Mouse (Mus musculus) liver (tissue): ENCODE measurements around the gene Rapgef5.
A peak's percentile ranks its signal among the peaks of the same experiment; 100 is the strongest.

Source experiments
- DNase-seq: peaks from one replicate; pipeline ENCODE4 v3.0.0-alpha.2; 2020; ENCODE audit warnings: mixed read lengths

Gene Rapgef5

DNA sequence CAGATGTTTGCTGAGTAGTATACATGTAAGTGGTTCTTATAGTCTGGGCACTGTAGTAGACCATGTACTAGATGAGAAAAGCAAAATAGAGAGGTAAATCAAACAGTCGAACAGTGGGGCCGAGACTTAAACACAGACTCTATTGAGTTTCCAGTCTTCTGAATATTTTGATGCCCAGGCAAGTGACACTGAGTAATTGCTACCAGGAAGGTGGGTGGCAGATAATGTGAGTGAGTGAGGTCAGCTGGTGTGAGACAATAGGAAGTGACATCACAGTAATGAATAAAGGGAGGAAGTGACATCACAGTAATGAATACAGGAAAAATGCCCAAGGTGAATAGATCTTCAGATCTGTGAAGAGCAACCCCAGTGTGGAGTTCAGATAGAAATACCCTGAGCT, at the start of gene Rapgef5:
TSS of gene Rapgef5 (plus strand) at position 301 of the 400 bp plus-strand sequence.
- no peak for DNase-seq

DNA sequence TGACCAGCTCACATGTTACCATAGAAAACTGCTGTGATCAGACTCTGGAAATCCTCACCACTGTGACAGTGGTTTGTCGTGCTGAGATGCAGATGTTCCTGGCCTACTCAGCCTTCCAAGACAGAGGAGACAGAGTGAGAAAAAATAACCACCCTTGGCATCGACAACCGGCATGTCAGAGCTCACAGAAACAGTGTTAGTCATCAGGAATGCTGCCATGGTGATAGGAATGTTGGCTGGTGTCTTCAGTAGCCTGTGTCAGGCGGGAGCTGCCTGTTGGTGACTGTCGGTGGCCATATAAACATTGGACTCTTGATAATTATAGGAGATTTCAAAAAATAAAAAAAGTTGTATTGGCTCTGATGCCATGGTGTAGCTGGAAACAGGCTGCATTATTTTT, 48.0 kb upstream of the Rapgef5 start:
- no peak for DNase-seq

DNA sequence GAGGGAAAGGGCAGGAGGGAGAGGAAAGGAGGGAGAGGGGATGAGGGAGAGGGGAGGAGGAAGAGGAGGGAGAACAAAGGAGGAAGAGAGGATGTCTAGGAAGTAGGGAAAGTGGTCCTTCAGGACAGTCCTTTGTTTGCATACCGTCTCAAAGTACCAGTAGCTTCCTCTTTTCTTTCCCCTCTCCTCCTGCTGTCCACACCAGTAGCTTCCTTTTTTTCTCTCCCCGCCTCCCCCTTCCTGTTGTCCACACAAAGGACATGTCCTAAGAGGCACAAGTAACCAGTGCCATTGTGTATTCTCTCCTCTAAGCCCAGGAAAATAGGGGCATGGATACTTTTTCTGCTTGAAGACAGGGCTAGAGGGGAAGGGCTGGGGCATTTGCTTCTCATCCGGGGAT, 37.3 kb upstream of the Rapgef5 start:
- DNase-seq = peak; percentile 12

DNA sequence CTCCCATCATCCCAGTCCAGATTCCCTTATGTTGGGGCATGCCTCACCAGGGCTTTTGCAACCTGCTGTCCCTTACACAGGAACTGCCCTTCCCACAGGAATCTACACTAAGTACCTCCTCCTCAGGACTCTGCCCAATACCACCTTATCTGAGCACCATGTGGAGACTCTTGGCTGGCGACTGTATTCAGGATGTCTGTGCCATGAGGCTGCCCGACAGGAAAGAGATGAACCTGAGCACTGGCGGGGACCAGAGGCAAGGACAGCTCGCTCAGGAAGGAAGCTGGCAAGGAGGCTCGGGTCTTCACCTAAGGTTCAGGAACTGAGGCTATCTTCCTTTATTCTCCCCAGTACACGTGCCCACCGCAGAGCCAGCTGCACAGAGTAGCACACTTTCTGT, 36.6 kb upstream of the Rapgef5 start:
- DNase-seq = no peak

DNA sequence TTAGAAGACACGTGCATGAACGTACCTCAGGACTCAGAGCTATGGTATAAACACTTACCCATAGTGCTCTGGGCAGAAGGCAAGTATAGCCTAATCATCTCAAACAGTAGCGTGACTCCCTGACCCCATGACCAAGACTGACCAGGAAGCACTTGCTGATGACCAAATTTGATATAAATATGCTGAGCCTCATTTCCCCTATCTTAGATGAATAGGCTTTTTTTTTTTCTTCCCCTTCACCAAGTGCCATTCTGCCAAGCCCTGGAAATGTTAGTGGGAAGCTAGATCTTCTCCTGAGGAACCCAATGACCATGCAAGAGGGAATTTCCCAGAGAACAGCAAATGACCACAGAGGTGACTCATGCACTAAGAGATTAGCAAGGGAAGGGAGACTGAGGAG, 35.3 kb upstream of the Rapgef5 start:
- DNase-seq = no peak

DNA sequence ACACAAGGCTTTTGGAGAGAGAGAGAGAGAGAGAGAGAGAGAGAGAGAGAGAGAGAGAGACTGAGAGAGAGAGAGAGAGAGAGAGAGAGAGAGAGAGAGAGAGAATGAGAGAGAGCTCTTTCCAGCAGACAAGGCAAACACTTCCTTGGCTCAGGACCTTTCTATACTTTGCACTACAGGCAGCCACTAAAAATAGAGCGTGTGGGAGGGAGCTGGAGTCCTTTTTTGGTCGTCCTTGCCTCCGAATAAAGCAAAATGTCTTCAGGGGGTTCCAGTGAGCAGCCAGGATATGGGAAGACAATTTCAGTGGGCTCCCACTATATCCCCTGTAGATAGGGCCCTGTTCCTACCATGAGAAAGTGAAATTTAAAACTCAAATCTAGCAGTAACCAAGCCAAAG, 33.6 kb upstream of the Rapgef5 start:
- no peak for DNase-seq

DNA sequence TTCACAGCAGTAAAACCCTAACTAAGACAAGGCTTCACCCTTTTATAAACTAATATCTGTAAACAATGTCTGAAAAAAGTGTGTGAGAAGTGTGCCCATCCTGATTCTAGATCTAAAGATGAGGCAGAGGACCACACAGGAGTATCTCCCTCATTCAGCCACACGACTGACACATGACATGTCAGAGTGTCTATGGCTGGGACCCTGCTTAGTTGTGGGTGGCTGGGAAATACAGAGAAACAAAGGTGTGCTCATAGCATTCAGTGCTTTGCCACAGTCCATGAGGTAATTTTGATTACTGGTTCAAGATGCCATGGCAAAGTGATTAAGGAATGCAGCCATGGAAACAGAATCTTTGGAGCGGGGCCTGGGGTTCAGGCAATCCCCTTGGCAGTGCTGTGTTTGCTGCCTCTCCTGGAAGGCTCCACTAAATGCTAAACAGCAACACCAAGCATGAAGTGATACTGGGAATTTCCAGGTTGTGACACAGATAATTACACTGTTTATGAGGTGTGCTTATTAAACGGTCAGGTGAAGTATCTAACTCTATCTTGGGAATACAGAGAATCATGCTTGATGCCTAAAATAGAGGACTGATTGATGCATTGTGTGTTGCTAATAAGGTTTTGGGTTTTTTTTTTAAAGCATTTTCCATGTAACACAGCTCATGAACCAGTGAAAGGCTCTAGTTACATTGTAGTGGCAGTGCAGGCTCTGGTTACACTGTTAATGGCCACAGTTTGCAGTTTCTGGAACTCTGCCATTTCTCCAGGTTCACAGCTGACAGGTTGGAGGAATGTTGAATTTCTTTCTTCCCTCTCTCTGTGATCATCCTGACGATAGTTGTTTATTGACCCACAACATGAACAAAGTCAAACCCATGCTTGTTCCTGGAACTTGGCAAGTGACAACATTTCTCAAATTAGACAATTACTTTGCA, 29.9 kb upstream of the Rapgef5 start:
- DNase-seq = no peak

DNA sequence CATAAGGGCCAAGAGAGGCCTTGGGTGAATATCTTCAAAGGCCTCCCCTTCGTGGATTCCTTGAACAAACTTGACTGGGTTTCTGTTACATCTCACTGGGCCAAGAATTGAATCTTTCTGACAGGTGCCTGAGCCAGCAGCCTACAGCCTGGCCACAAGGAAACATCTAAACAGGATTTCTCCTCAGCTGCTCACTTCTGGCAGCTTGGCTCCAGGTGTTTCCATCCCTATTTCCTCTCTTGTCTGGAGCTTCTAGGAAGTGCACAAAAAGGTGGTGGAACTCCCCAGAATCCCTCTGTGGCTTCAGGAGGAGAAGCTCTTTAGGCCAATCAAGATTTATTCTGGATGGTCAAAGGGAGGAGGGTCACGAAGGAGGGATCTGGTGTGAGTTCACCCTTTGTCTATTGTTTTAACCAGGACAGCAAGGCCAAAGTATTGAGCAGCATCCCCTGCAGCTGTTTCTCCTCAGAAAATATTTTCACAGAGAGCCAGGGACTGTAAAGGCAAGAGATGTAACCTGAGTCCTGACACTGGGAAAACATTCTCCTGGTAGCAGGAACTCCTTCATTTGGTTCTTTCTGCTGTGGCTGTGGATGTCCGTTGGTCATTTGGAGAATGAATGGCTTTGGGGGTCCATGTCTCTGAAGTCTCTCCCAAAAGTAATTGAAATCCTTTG, 19.6 kb upstream of the Rapgef5 start:
- no peak for DNase-seq

DNA sequence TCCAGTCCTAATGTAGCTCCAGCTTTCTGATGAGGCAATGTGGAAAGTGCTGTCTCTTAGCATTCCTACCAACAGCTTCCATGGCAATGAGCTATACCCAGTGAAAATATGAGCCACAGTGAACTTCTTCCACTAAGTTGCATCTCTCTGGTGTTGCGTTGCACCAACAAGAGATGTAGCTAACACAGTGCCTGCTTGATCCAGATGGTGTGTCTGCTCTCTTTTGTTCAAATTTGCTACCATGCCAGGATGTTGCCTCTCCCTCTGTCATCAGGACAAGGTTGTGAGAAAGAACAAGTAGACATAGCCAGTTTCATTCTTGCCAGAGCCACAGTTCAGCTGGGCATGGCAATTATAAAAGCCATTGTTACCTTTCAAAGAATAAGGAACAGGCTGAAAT, 18.9 kb upstream of the Rapgef5 start:
- DNase-seq = no peak

DNA sequence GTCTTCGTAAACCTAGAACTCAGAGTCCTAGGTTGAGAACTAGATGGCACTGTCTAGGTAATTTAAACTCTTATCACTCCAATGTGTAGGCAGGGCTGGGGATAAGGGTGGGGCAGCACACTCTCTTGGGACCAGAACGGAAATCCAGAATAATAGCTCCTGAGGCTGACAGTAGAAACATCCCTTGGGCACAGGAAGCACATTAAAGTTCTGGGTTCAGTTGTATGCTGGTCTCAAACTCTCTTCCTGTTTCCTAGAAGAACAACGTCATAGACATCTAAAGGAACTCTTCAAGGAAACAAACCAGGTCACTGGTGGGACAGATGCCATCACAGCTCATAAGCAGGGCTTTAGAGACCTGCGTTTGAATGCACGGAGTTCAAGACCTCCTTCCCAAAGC, 17.0 kb upstream of the Rapgef5 start:
- no peak for DNase-seq

DNA sequence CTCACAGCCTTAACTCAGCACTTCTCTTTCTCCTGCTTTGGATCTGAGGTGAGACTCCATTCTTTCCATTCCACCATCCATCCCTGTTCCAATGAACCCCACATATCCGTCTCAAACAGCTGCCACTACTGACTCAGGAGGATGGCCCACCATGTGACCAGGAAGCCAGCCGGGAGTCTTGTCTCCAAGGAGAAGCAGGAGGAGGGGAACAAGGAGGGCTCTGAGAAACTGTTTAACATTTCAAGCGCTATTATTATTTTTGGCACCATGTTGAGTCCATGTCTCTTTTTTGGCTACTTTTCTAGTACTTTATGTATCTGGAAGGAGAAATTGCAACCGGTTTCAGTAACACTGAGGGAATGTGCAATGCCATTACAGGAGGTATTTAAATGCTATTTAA, 15.1 kb upstream of the Rapgef5 start:
- no peak for DNase-seq

DNA sequence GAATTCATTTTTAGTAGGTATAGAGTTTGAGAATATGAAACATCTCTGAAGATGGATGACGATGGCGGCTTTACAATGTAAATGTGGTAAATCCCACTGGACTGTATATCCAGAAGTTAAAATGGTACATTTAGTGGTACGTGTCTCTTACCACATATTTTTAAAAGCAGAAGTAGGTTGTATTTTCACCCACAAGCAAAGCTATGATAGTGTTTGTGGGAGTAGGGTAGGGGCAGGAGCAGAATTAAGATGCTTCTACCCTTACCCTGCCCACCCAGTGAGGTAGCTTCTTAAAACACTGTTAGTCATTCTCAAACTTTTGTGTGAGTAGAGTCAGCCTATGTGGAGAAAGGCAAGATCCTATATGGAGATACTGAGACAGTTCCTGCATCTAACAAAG, 13.4 kb upstream of the Rapgef5 start:
- no peak for DNase-seq

DNA sequence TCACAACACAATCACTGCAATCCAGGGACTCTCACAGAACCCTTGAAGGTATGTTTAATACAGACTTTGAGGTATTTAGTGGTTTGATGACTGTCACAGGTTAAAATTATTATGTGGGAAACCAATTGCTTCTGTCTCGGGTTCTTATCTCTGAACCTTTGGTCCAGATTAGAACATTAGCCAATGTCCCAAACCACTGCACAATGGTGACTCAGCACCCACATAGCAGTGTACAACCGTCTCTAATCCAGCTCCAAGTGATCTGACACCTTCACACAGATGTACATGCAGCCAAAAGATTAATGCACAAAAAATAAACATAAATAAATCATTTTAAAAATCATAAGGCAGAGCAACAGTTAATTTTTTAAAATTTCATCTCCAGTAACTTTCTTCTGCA, 11.1 kb upstream of the Rapgef5 start:
- no peak for DNase-seq

DNA sequence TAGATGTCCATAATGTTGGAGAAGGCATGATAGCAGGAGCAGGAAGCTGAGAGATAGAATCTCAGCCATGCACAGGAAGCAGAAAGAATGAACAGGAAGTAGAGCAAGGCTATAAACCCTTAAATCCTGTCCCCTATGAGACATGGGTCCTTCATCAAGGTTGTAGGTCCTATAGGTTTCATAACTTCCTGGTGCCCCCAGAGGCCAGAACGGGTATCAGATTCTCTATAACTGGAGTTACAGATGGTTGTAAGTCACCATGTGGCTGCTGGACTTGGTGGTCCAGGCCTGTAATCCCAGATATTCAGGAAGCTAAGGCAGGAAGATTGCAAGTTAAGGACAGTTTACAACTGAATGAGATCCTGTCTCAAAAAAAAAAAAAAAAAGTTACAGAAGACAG, 8.5 kb upstream of the Rapgef5 start:
- no peak for DNase-seq

DNA sequence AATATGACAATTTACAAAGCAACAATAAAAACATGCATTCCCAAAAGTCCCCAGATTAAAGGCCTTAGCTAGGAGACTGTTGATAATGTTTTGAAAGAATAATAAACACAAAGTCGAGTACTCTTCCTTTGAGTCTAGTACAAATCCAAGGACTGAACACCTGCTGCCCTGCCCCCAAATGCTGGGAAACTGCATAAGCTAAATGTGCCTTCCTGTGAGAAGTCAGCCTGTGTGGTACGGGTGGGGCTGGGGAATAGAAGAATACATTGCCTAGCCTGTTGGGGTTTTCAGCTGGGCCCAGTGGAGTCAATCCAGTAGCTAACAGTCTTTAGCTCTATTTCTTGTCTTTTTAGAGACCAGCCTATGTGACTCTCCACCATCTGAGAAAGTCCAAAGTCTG, 6.4 kb upstream of the Rapgef5 start:
- DNase-seq = no peak

DNA sequence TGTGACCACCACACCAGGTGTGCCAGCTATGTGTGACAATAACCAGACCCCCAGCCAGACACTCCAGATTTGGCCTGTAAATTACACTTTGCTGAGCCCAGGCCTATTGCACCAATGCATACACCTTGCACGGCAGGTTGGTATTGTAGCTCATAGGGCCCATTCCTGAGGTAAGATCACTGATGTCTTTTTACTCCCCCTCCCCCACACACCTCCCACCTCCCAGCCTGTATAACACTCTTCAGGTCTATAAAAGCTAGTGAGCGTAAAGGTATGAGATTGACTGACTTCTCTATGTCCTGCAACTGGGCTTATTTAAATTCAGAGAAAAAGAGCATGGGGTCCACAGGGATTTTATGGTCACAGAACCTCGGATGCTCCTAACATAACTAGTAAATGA, 3.8 kb upstream of the Rapgef5 start:
- DNase-seq = no peak

DNA sequence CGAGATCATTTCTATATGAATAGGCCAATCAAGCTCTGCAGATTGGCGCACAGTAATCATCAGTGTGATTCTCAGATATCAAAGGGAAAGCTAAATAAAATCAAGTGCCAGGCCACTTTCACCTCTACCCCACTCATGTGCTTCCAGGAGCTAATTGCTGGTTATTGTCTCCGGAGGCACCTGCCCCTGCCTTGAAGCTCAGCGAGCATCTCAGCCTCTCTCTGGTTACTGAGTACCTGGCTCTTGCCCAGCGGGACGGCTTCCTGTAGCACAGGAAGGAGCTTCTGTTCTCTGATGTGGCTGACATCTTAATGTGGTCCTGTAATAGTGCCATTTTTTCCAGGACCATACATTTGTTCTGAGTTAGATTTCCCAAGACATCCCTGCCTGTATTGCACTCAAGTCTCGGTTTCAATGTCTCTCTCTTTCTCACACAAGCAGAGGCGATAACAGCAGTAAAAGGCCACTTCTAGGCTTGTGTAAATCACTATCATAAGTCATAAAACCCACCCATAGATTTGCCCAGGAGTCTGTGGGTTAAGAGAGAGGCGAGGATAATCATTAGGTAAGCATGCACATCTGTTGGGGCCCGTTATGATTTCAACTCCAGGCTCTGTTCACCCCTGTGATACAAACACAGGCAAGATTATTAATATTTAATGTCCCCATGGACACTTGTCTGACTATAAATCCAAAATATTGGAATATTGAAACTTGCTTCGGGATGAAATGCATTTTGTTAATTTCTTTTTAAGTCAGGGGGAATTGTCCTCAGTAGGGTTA, 2.9 kb upstream of the Rapgef5 start:
- no peak for DNase-seq

DNA sequence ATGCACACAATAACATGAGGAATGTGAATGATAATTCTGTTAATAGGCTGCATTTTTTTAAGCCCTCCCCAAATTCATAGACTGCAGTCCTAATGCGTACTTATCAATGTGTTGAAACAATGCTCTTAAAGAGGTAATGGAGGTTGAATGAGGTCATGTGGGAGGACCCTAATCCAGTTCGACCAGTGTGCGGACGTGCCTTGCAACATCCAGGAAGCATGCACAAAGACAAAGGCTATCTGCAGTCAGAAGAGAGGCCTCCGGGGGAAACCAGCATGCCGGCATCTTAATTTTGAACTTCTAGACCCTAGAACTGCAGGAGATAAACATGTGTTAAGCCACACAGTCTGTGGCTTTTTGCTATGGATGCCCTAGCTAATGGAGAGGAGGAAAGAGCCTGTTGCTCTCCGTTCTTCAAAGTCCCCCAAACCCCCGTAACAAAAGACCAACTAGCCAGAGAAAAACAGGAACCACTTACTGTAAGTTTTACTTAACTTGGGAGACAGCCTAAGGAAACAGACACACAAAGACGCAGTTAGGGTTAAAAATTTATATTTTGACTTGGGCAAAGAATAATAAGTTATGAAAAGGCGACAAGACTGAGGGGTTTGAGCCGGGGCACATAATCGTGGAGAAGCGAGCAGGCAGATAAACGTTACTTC, 1.1 kb downstream of the Rapgef5 start:
- peak; percentile 13 for DNase-seq

DNA sequence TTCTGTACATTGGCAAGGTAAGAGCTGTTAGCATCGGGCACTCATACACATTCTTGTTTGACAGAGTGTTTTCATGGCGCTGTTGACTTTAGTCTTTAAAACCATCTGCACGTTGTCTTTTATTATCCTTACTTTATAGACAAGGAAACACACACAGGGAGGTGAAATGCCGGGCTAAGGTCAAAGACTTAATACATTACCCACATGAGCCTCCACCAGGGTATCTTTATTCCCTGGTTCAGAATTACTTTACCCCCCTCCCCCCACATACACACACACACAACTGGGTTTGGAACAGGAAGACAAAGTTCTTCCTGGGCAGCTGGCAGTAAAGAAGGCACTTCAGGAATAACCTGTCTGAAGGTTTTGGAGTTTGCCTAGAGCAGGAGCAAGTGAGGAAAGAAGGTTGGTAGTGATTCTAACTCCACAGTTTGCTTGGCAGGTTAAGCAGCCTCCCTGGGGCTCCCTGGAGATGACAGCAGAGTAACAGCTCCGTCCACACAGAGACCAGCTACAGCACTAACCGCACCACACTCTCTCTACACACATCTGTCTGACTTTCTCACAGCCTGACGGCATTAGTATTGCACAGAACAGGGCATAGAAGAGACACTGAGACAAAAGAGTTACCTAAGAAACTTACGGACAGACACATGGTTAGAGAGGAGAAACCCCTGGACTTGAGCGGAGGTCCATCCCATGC, 8.2 kb downstream of the Rapgef5 start:
- DNase-seq = no peak

DNA sequence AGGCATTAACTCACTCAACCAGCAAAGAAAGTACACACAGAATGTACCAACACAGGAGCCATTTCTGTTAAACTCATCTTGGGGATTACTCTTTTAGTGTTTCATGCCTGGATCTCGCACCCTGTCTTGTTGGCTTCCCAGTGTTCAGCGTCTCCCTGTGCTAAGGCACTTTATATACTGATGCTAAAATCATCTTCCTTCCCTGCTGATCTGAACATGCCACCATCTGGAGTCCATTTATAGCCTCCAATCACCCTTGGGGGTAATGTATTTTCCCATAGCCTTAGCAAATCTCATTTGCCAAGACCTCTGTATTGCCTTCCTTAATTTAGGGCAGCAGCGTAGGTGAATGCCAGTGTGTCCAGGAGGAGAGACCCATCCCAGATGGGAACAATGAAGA, 11.6 kb downstream of the Rapgef5 start:
- DNase-seq = no peak

DNA sequence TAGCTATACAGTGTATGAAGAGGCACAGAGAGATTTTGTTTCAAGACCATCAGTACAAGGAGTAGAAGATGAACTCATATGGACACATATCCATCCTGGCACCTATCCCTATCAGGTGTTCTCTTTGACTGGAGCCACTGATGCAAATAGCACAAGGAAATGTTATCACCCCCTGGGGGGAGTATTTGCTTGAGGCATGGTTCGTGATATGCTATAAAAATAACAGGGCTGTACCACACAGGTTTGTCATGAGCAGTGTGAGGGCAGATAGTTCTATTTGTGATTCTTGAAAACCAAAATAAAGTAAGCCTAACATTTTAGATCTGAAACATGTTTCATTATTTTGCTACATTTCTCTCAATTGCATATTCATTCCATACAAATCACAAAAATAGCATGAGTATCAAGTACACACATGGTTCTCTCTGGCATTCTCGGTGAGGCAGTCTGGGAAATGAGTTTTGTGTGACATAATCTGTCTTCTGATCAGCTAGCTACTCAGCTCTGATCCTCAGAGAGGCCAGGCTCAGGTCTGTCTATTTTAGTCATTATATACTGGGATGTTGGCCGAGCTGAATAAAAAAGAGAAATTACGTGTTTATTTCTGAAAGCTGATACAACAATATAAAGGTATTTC, 12.3 kb downstream of the Rapgef5 start:
- no peak for DNase-seq

DNA sequence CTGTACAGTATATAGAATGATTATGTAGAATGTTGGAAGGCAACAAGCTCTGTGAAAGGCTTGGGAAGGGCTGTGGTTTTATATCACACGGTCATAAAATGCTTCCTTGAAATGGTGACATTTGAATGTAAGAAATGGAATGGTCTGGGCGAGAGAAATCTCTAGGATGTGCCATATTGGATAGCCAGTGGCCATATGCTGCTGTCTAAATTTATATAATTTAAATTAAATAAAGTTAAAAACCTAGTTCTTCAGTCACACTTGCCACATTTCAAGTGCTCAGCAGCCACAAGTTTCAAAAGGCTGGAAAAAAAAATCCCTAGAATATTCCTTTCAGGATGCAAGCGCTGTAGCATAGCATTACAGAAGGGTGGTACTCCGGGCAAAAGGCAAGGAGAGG, 14.8 kb downstream of the Rapgef5 start:
- DNase-seq = no peak
